Mouse (Mus musculus): ENCODE measurements around the gene Togaram2. TPM values are rescaled to one million over a fixed set of nuclear protein-coding genes. Genes with fewer than 3 reads are reported as not detected.

The Togaram2 gene
- polyA plus RNA-seq, 1 experiment from 2014 or later: 1.5 TPM

DNA sequence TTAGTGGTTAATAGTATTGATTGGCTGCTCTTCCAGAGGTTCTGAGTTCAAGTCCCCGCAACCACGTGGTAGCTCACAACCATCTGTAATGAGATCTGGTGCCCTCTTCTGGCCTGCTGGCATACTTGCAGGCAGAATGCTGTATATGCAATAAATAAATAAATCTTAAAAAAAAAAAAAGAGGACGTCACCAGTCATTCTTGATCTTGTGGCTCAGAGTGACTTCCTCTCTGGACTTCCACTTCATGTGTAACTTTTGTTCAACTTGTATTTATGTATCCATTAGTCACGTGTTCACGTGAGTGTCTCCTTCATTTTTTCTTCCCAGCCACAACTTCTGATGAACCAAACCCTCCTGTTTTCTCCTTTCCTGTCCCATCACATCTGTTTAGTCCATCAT is 3.5 kb upstream of the Togaram2 start:
- H3K27ac ChIP-seq (ENCODE audit: low read length): no peak overlapping the region
- H3K9me3 ChIP-seq (replicated peaks; ENCODE audit: control insufficient read depth, low read length, poor library complexity, severe bottlenecking): no peaks in the 10 kb centered on the region
- no peaks in the 10 kb centered on the region for H3K27me3 ChIP-seq (ENCODE audit: control insufficient read depth, insufficient read depth, low read depth, low read length)
- H3K9ac ChIP-seq (ENCODE audit: low read depth, low read length): no peak overlapping the region
- H3K36me3 ChIP-seq (ENCODE audit: control insufficient read depth, insufficient read depth, low read length): no peaks in the 10 kb centered on the region
- H3K4me3 ChIP-seq (ENCODE audit: low read depth, low read length): no peak overlapping the region
- ATAC-seq: no peak
- no peak overlapping the region for H3K4me2 ChIP-seq (ENCODE audit: low read length)
- peaks cover 4% of the 10 kb centered on the region for H3K4me1 ChIP-seq (ENCODE audit: control insufficient read depth, insufficient read depth, low read length)
- WGBS: 89% methylated on average over 5 of the region's 5 CpGs

- WGBS: 51% methylated on average over 17 of the region's 17 CpGs
Measured at GRCm38 (mm10) chr17:71671840-71672546, 1.1 kb upstream of the Togaram2 start.

GRCm38 (mm10) chr17:71673936-71674335 is 875 bp downstream of the Togaram2 start:
- H3K9ac ChIP-seq (ENCODE audit: low read depth, low read length): no peak overlapping the region
- no peak overlapping the region for H3K27ac ChIP-seq (ENCODE audit: low read length)
- H3K9me3 ChIP-seq (replicated peaks; ENCODE audit: control insufficient read depth, low read length, poor library complexity, severe bottlenecking): no peaks in the 10 kb centered on the region
- H3K4me1 ChIP-seq (ENCODE audit: control insufficient read depth, insufficient read depth, low read length): peaks cover 4% of the 10 kb centered on the region
- no peak overlapping the region for H3K4me2 ChIP-seq (ENCODE audit: low read length)
- H3K4me3 ChIP-seq (ENCODE audit: low read depth, low read length): no peak overlapping the region
- no peaks in the 10 kb centered on the region for H3K36me3 ChIP-seq (ENCODE audit: control insufficient read depth, insufficient read depth, low read length)
- WGBS: 70% methylated on average over 9 of the region's 9 CpGs
- no peaks in the 10 kb centered on the region for H3K27me3 ChIP-seq (ENCODE audit: control insufficient read depth, insufficient read depth, low read depth, low read length)
- no peak for ATAC-seq

More at GRCm38 (mm10) chr17:71671840-71672546, 1.1 kb upstream of the Togaram2 start:
- Histone ChIP-seq H3K27me3 (ENCODE audit: control insufficient read depth, insufficient read depth, low read depth, low read length) (no peaks in the 10 kb centered on the region), H3K9ac (ENCODE audit: low read depth, low read length) (no peak overlapping the region), H3K4me1 (ENCODE audit: control insufficient read depth, insufficient read depth, low read length) (peaks cover 4% of the 10 kb centered on the region), H3K9me3 (replicated peaks; ENCODE audit: control insufficient read depth, low read length, poor library complexity, severe bottlenecking) (no peaks in the 10 kb centered on the region), H3K36me3 (ENCODE audit: control insufficient read depth, insufficient read depth, low read length) (no peaks in the 10 kb centered on the region), H3K4me2 (ENCODE audit: low read length) (no peak overlapping the region), H3K27ac (ENCODE audit: low read length) (no peak overlapping the region), H3K4me3 (ENCODE audit: low read depth, low read length) (no peak overlapping the region)
- no peak for ATAC-seq

DNA sequence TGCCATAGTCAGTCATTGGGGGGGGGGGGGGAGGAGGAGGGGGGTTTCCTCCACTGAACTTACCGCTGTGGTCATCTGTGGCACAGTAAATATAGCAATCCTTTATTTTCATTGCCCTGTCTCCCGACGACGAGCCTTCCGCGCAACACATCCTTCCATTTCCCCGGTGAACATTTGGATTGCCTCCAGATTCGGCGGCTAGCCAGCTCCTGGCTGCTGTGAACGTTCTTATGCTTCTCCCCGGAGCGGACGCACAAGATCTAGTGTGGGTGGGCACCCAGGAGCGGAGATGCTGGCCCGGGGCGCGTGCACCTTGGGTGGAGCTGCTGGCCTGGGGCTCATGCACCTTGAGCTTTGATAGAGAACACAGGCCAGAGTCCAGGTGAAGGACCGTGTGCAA is 1.8 kb downstream of the Togaram2 start:
- H3K4me1 ChIP-seq (ENCODE audit: control insufficient read depth, insufficient read depth, low read length): peaks cover 4% of the 10 kb centered on the region
- no peaks in the 10 kb centered on the region for H3K9me3 ChIP-seq (replicated peaks; ENCODE audit: control insufficient read depth, low read length, poor library complexity, severe bottlenecking)
- no peak overlapping the region for H3K27ac ChIP-seq (ENCODE audit: low read length)
- no peak overlapping the region for H3K4me2 ChIP-seq (ENCODE audit: low read length)
- H3K4me3 ChIP-seq (ENCODE audit: low read depth, low read length): no peak overlapping the region
- ATAC-seq: no peak
- no peak overlapping the region for H3K9ac ChIP-seq (ENCODE audit: low read depth, low read length)
- H3K36me3 ChIP-seq (ENCODE audit: control insufficient read depth, insufficient read depth, low read length): no peaks in the 10 kb centered on the region
- H3K27me3 ChIP-seq (ENCODE audit: control insufficient read depth, insufficient read depth, low read depth, low read length): no peaks in the 10 kb centered on the region
- WGBS: 89% methylated on average over 18 of the region's 18 CpGs

DNA sequence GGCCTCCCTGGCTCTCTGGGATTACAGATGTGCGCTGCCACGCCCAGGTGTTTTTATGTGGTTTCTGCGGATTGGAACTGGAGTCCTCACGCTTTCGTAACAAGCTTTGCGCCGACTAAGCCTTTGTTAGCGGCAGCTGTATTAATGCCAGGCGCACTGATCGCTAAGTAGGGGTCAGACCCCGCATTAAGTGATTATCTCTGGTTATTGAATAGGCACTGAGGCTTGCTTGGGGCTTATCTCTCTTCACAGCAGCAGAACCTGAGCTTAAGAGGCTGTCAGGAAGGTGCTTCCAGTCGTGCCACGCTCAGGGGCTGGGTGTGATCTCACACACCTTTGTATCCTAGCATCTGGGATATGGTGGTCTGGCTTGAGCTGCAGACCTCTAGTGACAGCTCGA is 8.6 kb downstream of the Togaram2 start:
- Histone ChIP-seq H3K27me3 (ENCODE audit: control insufficient read depth, insufficient read depth, low read depth, low read length) (no peaks in the 10 kb centered on the region), H3K4me1 (ENCODE audit: control insufficient read depth, insufficient read depth, low read length) (no peaks in the 10 kb centered on the region), H3K4me3 (ENCODE audit: low read depth, low read length) (no peak overlapping the region), H3K27ac (ENCODE audit: low read length) (no peak overlapping the region), H3K36me3 (ENCODE audit: control insufficient read depth, insufficient read depth, low read length) (no peaks in the 10 kb centered on the region), H3K4me2 (ENCODE audit: low read length) (no peak overlapping the region), H3K9ac (ENCODE audit: low read depth, low read length) (no peak overlapping the region), H3K9me3 (replicated peaks; ENCODE audit: control insufficient read depth, low read length, poor library complexity, severe bottlenecking) (no peaks in the 10 kb centered on the region)
- ATAC-seq: no peak
- 65% methylated on average over 14 of the region's 14 CpGs for WGBS

- H3K4me2 ChIP-seq (ENCODE audit: low read length): no peak overlapping the region
- ATAC-seq: no peak
- WGBS: 92% methylated on average over 4 of the region's 4 CpGs
- H3K36me3 ChIP-seq (ENCODE audit: control insufficient read depth, insufficient read depth, low read length): no peaks in the 10 kb centered on the region
- no peaks in the 10 kb centered on the region for H3K9me3 ChIP-seq (replicated peaks; ENCODE audit: control insufficient read depth, low read length, poor library complexity, severe bottlenecking)
- H3K27ac ChIP-seq (ENCODE audit: low read length): no peak overlapping the region
- H3K4me3 ChIP-seq (ENCODE audit: low read depth, low read length): no peak overlapping the region
- H3K9ac ChIP-seq (ENCODE audit: low read depth, low read length): no peak overlapping the region
- H3K4me1 ChIP-seq (ENCODE audit: control insufficient read depth, insufficient read depth, low read length): no peaks in the 10 kb centered on the region
- no peaks in the 10 kb centered on the region for H3K27me3 ChIP-seq (ENCODE audit: control insufficient read depth, insufficient read depth, low read depth, low read length)
Measured at GRCm38 (mm10) chr17:71682379-71682778, 9.3 kb downstream of the Togaram2 start.

GRCm38 (mm10) chr17:71683281-71683680 is 10.2 kb downstream of the Togaram2 start:
- no peaks in the 10 kb centered on the region for H3K9me3 ChIP-seq (replicated peaks; ENCODE audit: control insufficient read depth, low read length, poor library complexity, severe bottlenecking)
- no peak overlapping the region for H3K4me3 ChIP-seq (ENCODE audit: low read depth, low read length)
- no peak overlapping the region for H3K27ac ChIP-seq (ENCODE audit: low read length)
- H3K4me1 ChIP-seq (ENCODE audit: control insufficient read depth, insufficient read depth, low read length): no peaks in the 10 kb centered on the region
- no peak for ATAC-seq
- H3K9ac ChIP-seq (ENCODE audit: low read depth, low read length): no peak overlapping the region
- H3K27me3 ChIP-seq (ENCODE audit: control insufficient read depth, insufficient read depth, low read depth, low read length): no peaks in the 10 kb centered on the region
- 93% methylated on average over 6 of the region's 6 CpGs for WGBS
- no peaks in the 10 kb centered on the region for H3K36me3 ChIP-seq (ENCODE audit: control insufficient read depth, insufficient read depth, low read length)
- H3K4me2 ChIP-seq (ENCODE audit: low read length): no peak overlapping the region

GRCm38 (mm10) chr17:71684103-71684608 is 11.1 kb downstream of the Togaram2 start:
- H3K4me1 ChIP-seq (ENCODE audit: control insufficient read depth, insufficient read depth, low read length): no peaks in the 10 kb centered on the region
- H3K36me3 ChIP-seq (ENCODE audit: control insufficient read depth, insufficient read depth, low read length): no peaks in the 10 kb centered on the region
- no peaks in the 10 kb centered on the region; the same call in 1 of the 2 replicates for H3K9me3 ChIP-seq (replicated peaks; ENCODE audit: control insufficient read depth, low read length, poor library complexity, severe bottlenecking)
- H3K27me3 ChIP-seq (ENCODE audit: control insufficient read depth, insufficient read depth, low read depth, low read length): no peaks in the 10 kb centered on the region
- H3K27ac ChIP-seq (ENCODE audit: low read length): no peak overlapping the region
- WGBS: 43% methylated on average over 5 of the region's 5 CpGs
- no peak overlapping the region for H3K4me3 ChIP-seq (ENCODE audit: low read depth, low read length)
- no peak overlapping the region for H3K4me2 ChIP-seq (ENCODE audit: low read length)
- H3K9ac ChIP-seq (ENCODE audit: low read depth, low read length): no peak overlapping the region
- no peak for ATAC-seq

DNA sequence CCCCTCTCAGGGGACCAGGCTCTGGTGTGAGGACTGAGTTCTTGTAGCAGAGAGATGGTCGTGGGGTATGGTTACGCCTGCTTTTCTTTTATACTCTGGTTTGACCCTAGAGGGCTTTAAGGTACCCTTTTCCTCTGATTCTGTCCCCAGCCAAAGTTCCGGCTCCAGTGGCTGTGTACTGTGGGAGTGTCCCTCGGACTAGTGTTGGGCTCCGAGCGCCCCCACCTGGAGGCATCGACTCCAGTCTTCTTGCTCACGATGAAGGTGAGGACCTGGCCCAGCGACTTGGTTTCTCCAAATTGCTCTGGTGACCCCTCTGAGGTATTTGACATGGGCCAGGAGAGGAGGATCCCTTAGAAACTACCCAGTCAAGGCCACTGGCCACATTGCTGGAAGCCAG is 14.4 kb downstream of the Togaram2 start:
- WGBS: 73% methylated on average over 9 of the region's 9 CpGs
- no peaks in the 10 kb centered on the region; the same call in 1 of the 2 replicates for H3K9me3 ChIP-seq (replicated peaks; ENCODE audit: control insufficient read depth, low read length, poor library complexity, severe bottlenecking)
- no peak overlapping the region for H3K9ac ChIP-seq (ENCODE audit: low read depth, low read length)
- H3K36me3 ChIP-seq (ENCODE audit: control insufficient read depth, insufficient read depth, low read length): no peaks in the 10 kb centered on the region
- ATAC-seq: no peak
- H3K4me3 ChIP-seq (ENCODE audit: low read depth, low read length): no peak overlapping the region
- H3K4me1 ChIP-seq (ENCODE audit: control insufficient read depth, insufficient read depth, low read length): peaks cover 6% of the 10 kb centered on the region; the same call in 1 of the 2 replicates
- H3K27ac ChIP-seq (ENCODE audit: low read length): no peak overlapping the region
- H3K4me2 ChIP-seq (ENCODE audit: low read length): no peak overlapping the region
- H3K27me3 ChIP-seq (ENCODE audit: control insufficient read depth, insufficient read depth, low read depth, low read length): no peaks in the 10 kb centered on the region

All from midbrain, embryonic 16.5 days (tissue).